Mouse (Mus musculus): ENCODE data around the gene Lman2.

Gene Lman2

DNA sequence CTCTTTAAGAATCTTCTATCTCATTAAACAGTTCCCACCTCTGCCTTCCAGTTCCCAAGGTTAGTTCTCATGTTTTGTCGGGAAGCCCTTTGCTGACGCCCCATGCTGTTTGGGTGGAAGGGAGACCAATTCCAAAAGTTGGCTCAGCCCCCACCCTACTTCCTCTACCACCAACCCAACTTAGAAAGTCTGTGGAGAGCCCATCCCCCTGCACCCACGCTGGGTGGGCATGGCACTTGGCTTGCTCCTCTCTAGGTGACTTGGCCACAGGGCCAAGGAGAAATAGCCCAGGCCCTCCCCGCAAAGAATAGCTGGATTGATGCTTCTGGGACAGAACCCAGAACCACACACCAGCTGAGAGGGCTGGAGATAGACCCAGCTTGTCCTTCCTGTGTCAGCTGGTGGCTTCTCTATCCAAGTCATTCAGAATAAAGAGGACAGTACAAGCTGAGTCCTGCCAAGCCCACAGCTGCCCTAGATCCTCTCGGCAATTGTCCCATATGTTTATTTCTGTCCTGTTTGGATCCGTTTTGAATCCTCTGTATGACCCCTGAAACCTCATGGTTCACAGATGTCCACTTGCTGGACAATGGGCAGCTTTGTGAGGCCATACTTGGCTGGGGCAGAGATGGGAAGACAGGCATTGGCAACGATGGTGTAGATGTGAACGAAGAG lies 8.6 kb upstream of the Lman2 start:
- DNase-seq (ENCODE audit: low spot score in 2 of 2), result no peak

DNA sequence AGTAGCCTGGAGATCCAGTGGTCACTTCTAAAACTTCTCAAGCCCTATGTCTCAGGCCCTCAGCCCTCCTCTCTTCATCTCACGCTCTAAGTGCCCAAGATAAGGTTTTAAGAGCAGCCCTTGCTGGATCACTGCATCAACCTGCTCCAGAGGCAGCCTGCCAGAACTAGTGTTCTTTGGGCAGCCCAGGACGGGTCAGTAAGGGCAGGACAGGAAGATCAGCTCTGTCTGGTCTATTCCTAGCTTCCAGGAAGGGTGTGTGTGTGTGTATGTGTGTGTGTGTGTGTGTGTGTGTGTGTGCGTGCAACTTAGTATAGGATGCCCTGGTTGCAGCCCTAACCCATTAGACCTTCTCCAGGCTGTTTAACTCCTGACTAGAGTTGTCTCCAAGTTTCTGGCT lies 7.7 kb upstream of the Lman2 start:
- no peak for DNase-seq (ENCODE audit: low spot score in 2 of 2)

DNA sequence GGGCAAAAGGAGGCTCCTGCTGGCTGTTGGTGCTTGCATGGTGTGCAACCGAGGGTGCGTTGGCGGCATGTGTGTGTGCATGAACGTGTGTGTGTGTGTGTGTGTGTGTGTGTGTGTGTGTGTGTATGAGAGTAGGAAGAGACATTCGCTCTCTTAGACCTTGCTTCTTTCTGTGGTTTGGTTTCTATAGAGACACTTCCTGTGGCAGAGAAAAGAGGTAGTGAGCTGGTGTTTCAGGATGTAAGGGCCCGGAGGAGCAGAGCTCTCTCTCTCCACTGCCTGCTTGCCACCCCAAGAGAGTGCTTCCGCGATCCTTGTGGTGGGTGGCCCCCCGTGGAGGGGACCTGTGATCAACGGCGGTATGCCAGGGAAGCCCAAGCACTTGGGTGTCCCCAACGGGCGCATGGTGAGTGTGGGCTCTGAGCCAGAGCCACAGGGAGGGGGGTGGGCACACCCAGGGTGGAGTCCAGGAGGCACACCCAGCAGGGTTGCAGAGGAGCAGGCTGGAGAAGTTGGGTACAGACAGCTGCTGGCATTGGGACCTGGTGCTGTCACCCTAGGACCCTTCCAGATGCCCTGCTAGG lies 7.0 kb upstream of the Lman2 start, which contains the start of gene Rgs14:
Gene Rgs14 (plus strand): TSS at position 202 of the 584 bp plus-strand sequence.
- peak; percentile 40 to 42 for DNase-seq (ENCODE audit: low spot score in 2 of 2)

- DNase-seq (ENCODE audit: low spot score in 2 of 2), result no peak
Observed at GRCm38 (mm10) chr13:55368401-55368800, 5.8 kb upstream of the Lman2 start.

- DNase-seq (ENCODE audit: low spot score in 2 of 2), result no peak
Observed at GRCm38 (mm10) chr13:55361974-55362452, 570 bp downstream of the Lman2 start.

DNA sequence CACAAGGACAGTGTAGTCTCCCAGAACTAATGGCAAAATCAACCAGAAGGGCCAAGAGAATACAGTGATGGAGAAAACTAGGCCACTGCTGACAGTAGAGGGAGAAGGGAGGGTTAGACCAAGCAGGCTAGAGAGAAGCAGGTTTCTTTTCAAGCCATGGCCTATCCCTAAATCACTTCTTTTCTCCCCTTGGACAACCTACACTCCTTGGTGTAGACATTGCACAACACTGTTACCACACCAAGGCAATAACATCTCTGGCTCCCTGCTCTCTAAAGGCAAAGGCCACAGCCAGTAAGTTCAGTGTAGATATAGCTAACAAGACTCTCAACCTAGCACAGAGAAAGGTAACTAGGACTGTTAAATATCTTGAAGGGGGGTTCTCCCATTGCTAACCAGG lies 1.4 kb downstream of the Lman2 start:
- no peak for DNase-seq (ENCODE audit: low spot score in 2 of 2)

- no peak for DNase-seq (ENCODE audit: low spot score in 2 of 2)
Observed at GRCm38 (mm10) chr13:55346745-55347144, 15.8 kb downstream of the Lman2 start.

- DNase-seq (ENCODE audit: low spot score in 2 of 2), result no peak
Observed at GRCm38 (mm10) chr13:55344286-55344685, 18.3 kb downstream of the Lman2 start.

GRCm38 (mm10) chr13:55342469-55342868 lies 20.1 kb downstream of the Lman2 start:
- no peak for DNase-seq (ENCODE audit: low spot score in 2 of 2)

DNA sequence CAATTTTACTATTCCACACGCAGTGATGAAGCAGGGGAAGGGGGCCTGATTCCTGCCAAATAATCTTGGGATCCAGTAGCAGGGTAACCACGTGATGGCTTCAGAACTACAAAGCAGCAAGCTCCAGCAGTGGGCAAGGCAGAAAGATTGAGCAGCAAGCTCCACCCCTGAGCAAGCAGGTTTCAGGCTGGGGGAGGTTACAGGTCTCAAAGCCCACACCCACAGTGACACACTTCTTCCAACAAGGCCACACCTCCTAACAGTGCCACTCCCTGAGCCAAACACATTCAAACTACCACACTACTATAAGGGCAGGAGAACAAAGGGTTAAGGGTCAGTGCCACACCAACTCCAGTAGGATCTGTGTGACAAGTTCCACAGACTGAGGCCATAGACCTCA lies 23.3 kb downstream of the Lman2 start:
- DNase-seq (ENCODE audit: low spot score in 2 of 2), result no peak

GRCm38 (mm10) chr13:55338131-55339054 lies 24.2 kb downstream of the Lman2 start:
- DNase-seq (ENCODE audit: low spot score in 2 of 2), result no peak

DNA sequence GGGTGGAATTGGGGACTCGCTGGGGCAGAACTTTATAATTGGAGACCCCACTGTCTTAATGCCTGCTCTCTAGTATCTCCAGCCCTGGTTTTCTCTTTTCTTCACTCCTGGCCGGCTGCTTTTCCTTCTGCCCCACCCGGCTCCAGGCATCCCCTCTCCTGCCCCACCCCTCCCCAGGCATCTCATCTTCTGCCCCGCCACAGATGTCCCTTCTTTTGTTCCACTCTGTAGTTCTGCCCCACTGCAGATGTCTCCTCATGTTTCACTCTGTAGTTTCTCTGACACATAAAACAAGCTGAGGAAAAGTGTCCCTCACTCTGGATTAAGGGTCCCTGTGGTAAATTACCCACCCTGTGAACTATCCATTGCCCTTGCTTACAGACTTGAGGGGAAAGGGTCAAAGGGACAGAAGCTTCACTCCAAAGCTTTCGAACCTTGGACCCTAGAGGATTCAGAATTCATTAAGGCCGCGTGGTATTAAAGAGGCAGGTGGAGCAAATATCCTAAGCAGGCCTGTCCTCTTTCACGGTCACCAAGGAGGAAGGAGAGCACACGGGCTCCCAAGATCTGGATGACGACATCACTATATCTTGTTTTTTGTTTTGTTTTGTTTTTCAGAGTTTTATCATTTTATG lies 25.1 kb downstream of the Lman2 start:
- no peak for DNase-seq (ENCODE audit: low spot score in 2 of 2)

DNA sequence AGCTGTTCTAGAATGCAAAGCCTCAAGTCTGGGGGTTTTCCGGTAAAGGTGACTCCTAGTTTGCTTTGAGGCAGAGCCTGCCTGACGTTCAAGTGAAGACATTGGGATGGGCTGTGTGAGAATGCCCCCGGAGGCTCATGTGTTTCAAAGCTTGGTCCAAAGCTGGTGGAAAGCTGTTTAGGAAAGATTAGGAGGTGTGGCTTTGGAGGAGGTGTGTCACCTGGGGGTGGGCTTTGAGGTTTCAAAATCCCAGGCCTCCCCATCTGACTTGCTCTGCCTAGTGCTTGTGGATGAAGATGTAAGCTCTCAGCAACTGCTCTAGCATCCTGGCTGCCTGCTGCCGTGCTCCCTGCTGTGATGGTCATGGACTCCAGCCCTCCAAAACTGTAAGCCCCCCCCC lies 26.9 kb downstream of the Lman2 start:
- no peak for DNase-seq (ENCODE audit: low spot score in 2 of 2)

DNA sequence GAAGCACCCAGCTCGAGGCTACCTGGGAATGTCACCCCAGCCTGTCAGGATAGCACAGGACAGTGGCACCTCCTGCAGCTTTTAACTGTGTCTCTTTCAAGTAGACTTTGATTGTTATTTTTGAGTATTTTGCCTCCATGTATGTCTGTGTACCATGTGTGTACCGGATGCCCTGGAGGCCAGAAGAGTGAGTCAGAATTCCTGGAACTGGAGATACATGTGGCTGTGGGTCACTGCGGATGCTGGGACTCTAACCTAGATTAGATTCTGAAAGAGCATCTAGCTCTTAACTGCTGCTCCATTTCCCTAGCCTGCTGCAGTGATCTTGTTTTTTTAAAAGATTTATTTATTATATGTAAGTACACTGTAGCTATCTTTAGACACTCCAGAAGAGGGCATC lies 30.3 kb downstream of the Lman2 start:
- no peak for DNase-seq (ENCODE audit: low spot score in 2 of 2)

- DNase-seq (ENCODE audit: low spot score in 2 of 2), result no peak
Observed at GRCm38 (mm10) chr13:55330567-55331400, 31.8 kb downstream of the Lman2 start.

DNA sequence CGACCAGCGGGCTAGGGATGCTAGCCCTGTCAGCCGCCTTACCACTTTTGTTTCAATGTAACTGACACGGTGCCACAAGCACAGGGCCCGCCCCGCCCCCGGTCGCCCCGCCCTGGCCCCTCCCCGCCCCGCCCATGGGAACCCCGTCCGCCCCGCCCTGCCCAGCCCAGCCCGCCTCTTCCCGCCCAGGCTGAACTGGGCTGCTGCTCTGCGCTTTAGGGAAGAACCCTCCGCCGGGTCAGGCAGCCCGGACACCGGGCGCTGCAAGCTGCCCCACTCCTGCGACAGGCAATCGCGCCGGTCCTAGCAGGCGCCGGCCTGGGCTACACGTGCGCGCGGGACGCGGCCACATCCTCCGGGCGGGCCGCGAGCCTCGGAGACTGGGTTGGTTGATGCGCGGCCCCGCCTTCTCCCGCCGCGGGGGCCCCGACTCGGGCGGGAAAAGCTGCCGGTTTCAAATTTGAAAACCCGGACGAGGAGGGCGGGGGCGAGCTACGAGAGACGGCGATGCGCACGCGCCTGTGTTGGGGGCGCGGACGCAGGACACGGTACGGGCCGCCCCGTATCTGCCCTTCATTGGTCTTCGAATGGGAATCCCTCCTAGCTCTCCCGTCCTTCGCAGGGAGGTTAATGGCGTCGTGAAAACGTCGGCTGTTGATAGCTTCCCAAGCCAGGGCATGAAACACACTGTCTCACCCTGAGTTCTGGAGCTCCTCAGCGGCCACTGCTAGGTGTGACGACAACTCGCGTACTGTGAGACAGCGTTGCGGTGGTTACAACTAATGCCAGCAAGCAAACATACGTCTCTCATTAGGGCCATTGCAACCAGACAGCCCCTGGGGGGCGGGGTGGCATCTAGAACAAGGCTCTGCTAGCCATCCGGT lies 32.7 kb downstream of the Lman2 start, which contains the start of gene Mxd3:
Gene Mxd3 (minus strand): TSS at position 141 of the 884 bp plus-strand sequence.
- DNase-seq (ENCODE audit: low spot score in 2 of 2), result peak in 1 of 2 experiments; percentile 65

DNA sequence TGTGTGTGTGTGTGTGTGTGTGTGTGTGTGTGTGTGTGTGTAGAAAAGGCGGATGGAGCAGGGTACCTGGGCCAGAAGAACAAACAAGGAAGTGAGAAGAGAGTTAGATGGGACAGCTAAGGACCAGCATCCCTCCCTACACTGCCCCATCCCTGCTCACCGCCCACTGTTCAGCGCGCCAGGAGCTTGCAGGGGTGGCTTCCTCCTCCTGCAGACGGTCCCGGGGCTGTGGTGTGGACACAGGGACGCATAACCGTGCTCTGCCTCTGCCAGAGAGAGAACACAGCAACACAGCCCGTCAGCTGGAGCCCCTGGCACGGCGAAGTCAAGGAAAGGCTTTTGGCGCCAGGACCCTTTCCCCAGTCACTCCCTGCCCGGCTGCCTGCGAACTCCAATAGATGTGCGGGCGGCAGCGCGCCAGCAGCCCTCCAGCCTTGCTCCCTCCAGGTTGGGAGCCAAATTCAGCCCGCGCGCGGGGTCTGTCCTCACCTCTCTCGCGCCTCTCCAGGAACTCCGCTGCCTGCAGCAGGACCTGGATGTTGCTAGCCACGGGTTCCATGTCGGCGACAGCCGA lies 33.4 kb downstream of the Lman2 start:
- no peak for DNase-seq (ENCODE audit: low spot score in 2 of 2)

DNA sequence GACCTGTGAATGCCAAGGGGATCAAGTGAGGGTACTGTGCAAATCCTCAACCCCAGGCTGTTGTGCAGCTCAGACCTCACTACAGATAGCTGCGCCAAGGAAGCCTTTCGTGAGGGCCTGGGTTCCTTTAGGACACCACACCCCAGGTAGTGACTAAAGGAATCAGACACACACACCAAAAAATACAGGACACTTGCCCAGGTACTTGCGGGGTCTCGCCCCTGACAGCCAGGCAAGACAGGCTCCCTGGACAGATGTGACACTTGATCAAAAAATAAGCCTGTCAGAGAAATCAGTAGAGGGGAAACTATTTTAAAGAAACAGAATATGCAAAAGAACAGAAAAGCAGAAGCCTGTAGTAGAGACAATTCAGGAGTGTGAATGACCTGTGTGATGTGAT lies 33.9 kb downstream of the Lman2 start:
- DNase-seq (ENCODE audit: low spot score in 2 of 2), result no peak

GRCm38 (mm10) chr13:55328171-55328570 lies 34.4 kb downstream of the Lman2 start:
- no peak for DNase-seq (ENCODE audit: low spot score in 2 of 2)

DNA sequence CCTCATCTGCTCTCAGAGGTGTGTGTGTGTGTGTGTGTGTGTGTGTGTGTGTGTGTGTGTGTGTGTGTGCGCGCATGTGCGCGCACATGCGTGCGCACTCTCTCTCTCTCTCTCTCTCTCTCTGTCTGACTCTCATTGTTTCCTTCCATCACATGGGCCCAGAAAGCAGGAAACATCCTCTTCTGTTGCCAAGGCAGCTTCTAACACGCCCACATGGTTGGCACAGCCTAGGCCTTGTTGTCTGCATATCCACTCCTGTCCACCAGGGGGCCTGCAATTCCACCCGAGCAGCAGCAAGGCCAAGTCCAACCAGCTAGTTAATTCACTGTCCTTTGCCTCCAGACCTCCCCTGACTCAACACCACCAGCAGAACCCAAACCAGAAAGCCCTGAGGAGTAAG lies 35.0 kb downstream of the Lman2 start:
- DNase-seq (ENCODE audit: low spot score in 2 of 2), result peak; percentile 80 to 88
